In genomic region chr3:116599705-116600104, GRCm38 (mm10) we compare ENCODE assay signal across 24 mouse cellular contexts. TPM values are rescaled to one million over a fixed set of nuclear protein-coding genes. Genes with fewer than 3 reads are reported as not detected.
DNase-seq lines count a peak whose midpoint lies in the region; ATAC-seq and TF ChIP-seq lines count a peak whose summit lies in the region.
"Had no signal": no experiment of that assay in that cellular context is flagged by ENCODE, and none has a peak within 500 bp of the region (broad histone marks: within the 10 kb centered on the region; RNA-seq: fewer than 3 reads in every experiment).

No protein-coding gene starts in this region.

- H3K4me3 ChIP-seq in liver, adult 2 months (ENCODE audit: insufficient read depth, low read depth, low read length): no peak overlapping the region
- H3K4me3 ChIP-seq in liver, postnatal 0 days (ENCODE audit: low read depth, low read length): no peak overlapping the region
- H3K4me3 ChIP-seq in intestine, postnatal 0 days (ENCODE audit: low read depth, low read length): no peak overlapping the region
- no peak overlapping the region for H3K4me3 ChIP-seq in stomach, postnatal 0 days (ENCODE audit: low read depth, low read length)
- no peak overlapping the region for H3K4me3 ChIP-seq in kidney, adult 2 months (ENCODE audit: insufficient read depth, low read depth, low read length)
- no peak overlapping the region for H3K4me3 ChIP-seq in hindbrain, embryonic 16.5 days (ENCODE audit: low read length)
- H3K4me3 ChIP-seq: embryonic facial prominence, embryonic 10.5 days; embryonic facial prominence, embryonic 12.5 days; forebrain, embryonic 13.5 days; forebrain, embryonic 15.5 days had no signal

- TF ChIP-seq EP300 in liver, postnatal 0 days (IDR thresholded peaks at IDR 0.05; ENCODE audit: low read depth): no peak
- no peak for TF ChIP-seq EP300 in stomach, postnatal 0 days (optimal IDR thresholded peaks at IDR 0.05)

- H3K36me3 ChIP-seq in liver, adult 2 months (ENCODE audit: control insufficient read depth, insufficient read depth, low read length): no peaks in the 10 kb centered on the region
- peaks cover 6% of the 10 kb centered on the region for H3K36me3 ChIP-seq in liver, postnatal 0 days (replicated peaks; ENCODE audit: insufficient read depth, low read length)
- no peaks in the 10 kb centered on the region for H3K36me3 ChIP-seq in intestine, postnatal 0 days (ENCODE audit: control insufficient read depth, insufficient read depth)
- no peaks in the 10 kb centered on the region for H3K36me3 ChIP-seq in stomach, postnatal 0 days (ENCODE audit: control insufficient read depth, insufficient read depth, low read length)
- H3K36me3 ChIP-seq in kidney, adult 2 months (ENCODE audit: control insufficient read depth, insufficient read depth, low read length): no peaks in the 10 kb centered on the region
- H3K36me3 ChIP-seq in hindbrain, embryonic 16.5 days (ENCODE audit: control insufficient read depth, insufficient read depth, low read length): no peaks in the 10 kb centered on the region
- H3K36me3 ChIP-seq: embryonic facial prominence, embryonic 12.5 days had no signal

- H3K79me2 ChIP-seq in liver, adult 2 months (ENCODE audit: control insufficient read depth, insufficient read depth, low read length): no peaks in the 10 kb centered on the region

- no peak for TF ChIP-seq CTCF in liver, adult 2 months (IDR thresholded peaks at IDR 0.05; ENCODE audit: low read depth, low read length)
- TF ChIP-seq CTCF in liver, postnatal 0 days (IDR thresholded peaks at IDR 0.05; ENCODE audit: low read depth): no peak
- TF ChIP-seq CTCF in intestine, postnatal 0 days (IDR thresholded peaks at IDR 0.05; ENCODE audit: low read depth): no peak
- TF ChIP-seq CTCF in stomach, postnatal 0 days (IDR thresholded peaks at IDR 0.05; ENCODE audit: low read depth): no peak
- no peak for TF ChIP-seq CTCF in kidney, adult 2 months (conservative IDR thresholded peaks at IDR 0.05; ENCODE audit: insufficient read depth, insufficient read length, low read depth, low read length)

- H3K4me2 ChIP-seq in liver, postnatal 0 days (ENCODE audit: low read depth, low read length): no peak overlapping the region
- H3K4me2 ChIP-seq in intestine, postnatal 0 days (replicated peaks; ENCODE audit: low read depth): no peak overlapping the region
- H3K4me2 ChIP-seq in stomach, postnatal 0 days (replicated peaks; ENCODE audit: low read depth): no peak overlapping the region
- H3K4me2 ChIP-seq in hindbrain, embryonic 16.5 days (ENCODE audit: low read length): no peak overlapping the region
- H3K4me2 ChIP-seq: embryonic facial prominence, embryonic 12.5 days; forebrain, embryonic 13.5 days; forebrain, embryonic 15.5 days had no signal

- no peak overlapping the region for H3K9ac ChIP-seq in liver, adult 2 months (ENCODE audit: low read depth, low read length)
- no peak overlapping the region for H3K9ac ChIP-seq in liver, postnatal 0 days (replicated peaks)
- no peak overlapping the region for H3K9ac ChIP-seq in intestine, postnatal 0 days (ENCODE audit: low read depth, low read length)
- H3K9ac ChIP-seq in stomach, postnatal 0 days (ENCODE audit: low read length): no peak overlapping the region
- H3K9ac ChIP-seq in hindbrain, embryonic 16.5 days (ENCODE audit: low read depth, low read length): no peak overlapping the region
- H3K9ac ChIP-seq: embryonic facial prominence, embryonic 12.5 days; forebrain, embryonic 13.5 days; forebrain, embryonic 15.5 days had no signal

- DNase-seq in liver, adult 2 months (ENCODE audit: extremely low read depth, low read depth, low spot score): peak; percentile 89
- DNase-seq in liver, postnatal 0 days: no peak
- no peak for DNase-seq in stomach, postnatal 0 days (ENCODE audit: low spot score)
- no peak for DNase-seq in kidney, adult 2 months
- DNase-seq: adrenal gland, adult 8-10 months; adrenal gland, postnatal 14 days; adrenal gland, postnatal 36 days; B cell, adult 2 months; cerebellum, adult 11-12 months; cerebellum, adult 2 months; cerebellum, adult 9-10 months; cerebellum, postnatal 10 days; cerebellum, postnatal 25 days had no signal

- no peak for TF ChIP-seq POLR2A in liver, adult 2 months (IDR thresholded peaks at IDR 0.05; ENCODE audit: extremely low read depth, insufficient read depth, low read length)
- no peak for TF ChIP-seq POLR2A in kidney, adult 2 months (IDR thresholded peaks at IDR 0.05; ENCODE audit: low read depth, low read length)

- peaks cover 3% of the 10 kb centered on the region; the same call in 1 of the 2 replicates for H3K4me1 ChIP-seq in liver, adult 2 months (ENCODE audit: control insufficient read depth, insufficient read depth, low read length)
- H3K4me1 ChIP-seq in liver, postnatal 0 days (ENCODE audit: insufficient read depth): peaks cover 8% of the 10 kb centered on the region; the same call in 1 of the 2 replicates
- H3K4me1 ChIP-seq in intestine, postnatal 0 days (replicated peaks; ENCODE audit: control insufficient read depth, insufficient read depth, low read length): no peaks in the 10 kb centered on the region
- H3K4me1 ChIP-seq in stomach, postnatal 0 days (replicated peaks; ENCODE audit: control insufficient read depth, insufficient read depth): no peaks in the 10 kb centered on the region
- no peaks in the 10 kb centered on the region for H3K4me1 ChIP-seq in kidney, adult 2 months (ENCODE audit: control insufficient read depth, insufficient read depth, low read length)
- H3K4me1 ChIP-seq in hindbrain, embryonic 16.5 days (ENCODE audit: control insufficient read depth, insufficient read depth, low read depth, low read length): peaks cover 3% of the 10 kb centered on the region

- 33% methylated on average over 2 of the region's 2 CpGs for WGBS in liver, adult 2 months
- WGBS in liver, postnatal 0 days (ENCODE audit: insufficient replicate concordance): 69% methylated on average over 2 of the region's 2 CpGs
- WGBS in intestine, postnatal 0 days: 43% methylated on average over 2 of the region's 2 CpGs
- 64% methylated on average over 2 of the region's 2 CpGs for WGBS in stomach, postnatal 0 days
- 83% methylated on average over 2 of the region's 2 CpGs for WGBS in kidney, adult 2 months
- WGBS in hindbrain, embryonic 16.5 days: 96% methylated on average over 2 of the region's 2 CpGs

- no peaks in the 10 kb centered on the region for H3K27me3 ChIP-seq in liver, adult 2 months (ENCODE audit: control insufficient read depth, insufficient read depth, low read length)
- H3K27me3 ChIP-seq in liver, postnatal 0 days (ENCODE audit: insufficient read depth, low read length): no peaks in the 10 kb centered on the region
- H3K27me3 ChIP-seq in intestine, postnatal 0 days (replicated peaks; ENCODE audit: control insufficient read depth, insufficient read depth, low read length): no peaks in the 10 kb centered on the region
- H3K27me3 ChIP-seq in stomach, postnatal 0 days (ENCODE audit: control insufficient read depth, insufficient read depth, low read length): no peaks in the 10 kb centered on the region
- H3K27me3 ChIP-seq in kidney, adult 2 months (replicated peaks; ENCODE audit: control insufficient read depth, insufficient read depth, low read length): no peaks in the 10 kb centered on the region
- H3K27me3 ChIP-seq in hindbrain, embryonic 16.5 days (replicated peaks; ENCODE audit: control insufficient read depth, insufficient read depth, low read length): no peaks in the 10 kb centered on the region
- H3K27me3 ChIP-seq: CH12.LX; embryonic facial prominence, embryonic 12.5 days; forebrain, embryonic 13.5 days; forebrain, embryonic 15.5 days; Patski had no signal

- H3K9me3 ChIP-seq in liver, postnatal 0 days (ENCODE audit: low read length): no peaks in the 10 kb centered on the region
- H3K9me3 ChIP-seq in intestine, postnatal 0 days (ENCODE audit: control insufficient read depth): no peaks in the 10 kb centered on the region
- no peaks in the 10 kb centered on the region for H3K9me3 ChIP-seq in stomach, postnatal 0 days (ENCODE audit: control insufficient read depth, low read length)
- H3K9me3 ChIP-seq in hindbrain, embryonic 16.5 days (ENCODE audit: control insufficient read depth, low read length): no peaks in the 10 kb centered on the region
- H3K9me3 ChIP-seq: embryonic facial prominence, embryonic 10.5 days; embryonic facial prominence, embryonic 12.5 days; forebrain, embryonic 13.5 days; forebrain, embryonic 15.5 days; G1E had no signal

- no peak for ATAC-seq in liver, postnatal 0 days
- ATAC-seq in intestine, postnatal 0 days: peak; percentile 62
- ATAC-seq in stomach, postnatal 0 days (ENCODE audit: low FRiP score, low TSS enrichment): peak; percentile 73
- ATAC-seq in hindbrain, embryonic 16.5 days: no peak
- ATAC-seq: activated CD4-positive, CD25-positive, alpha-beta regulatory T cell, adult 4 months; CD4-positive, CD25-positive, alpha-beta regulatory T cell, adult 4 months; forebrain, embryonic 13.5 days; forebrain, embryonic 15.5 days; Patski had no signal

- H3K27ac ChIP-seq in liver, adult 2 months (replicated peaks; ENCODE audit: insufficient read depth, low read depth, low read length): no peak overlapping the region
- no peak overlapping the region for H3K27ac ChIP-seq in liver, postnatal 0 days (ENCODE audit: low read depth)
- no peak overlapping the region for H3K27ac ChIP-seq in intestine, postnatal 0 days (ENCODE audit: low read depth, low read length)
- H3K27ac ChIP-seq in stomach, postnatal 0 days (replicated peaks): no peak overlapping the region
- H3K27ac ChIP-seq in kidney, adult 2 months (ENCODE audit: insufficient read depth, low read depth, low read length): no peak overlapping the region
- no peak overlapping the region for H3K27ac ChIP-seq in hindbrain, embryonic 16.5 days (ENCODE audit: low read depth, low read length)
- H3K27ac ChIP-seq: embryonic facial prominence, embryonic 10.5 days; embryonic facial prominence, embryonic 12.5 days; forebrain, embryonic 13.5 days; forebrain, embryonic 15.5 days had no signal

RNA-seq across cellular contexts. Expression of gene Sass6, which starts 4.9 kb away (rescaled TPM):
- total RNA-seq in liver, adult 2 months (2014; rRNA removed): 1.3 and 1.9 TPM in 2 replicates
- 0.28 and 0.34 TPM in 2 replicates for polyA plus RNA-seq in liver, adult 2 months (2012; rRNA removed)
- 6.5 and 7.4 TPM in 2 replicates for polyA plus RNA-seq in liver, postnatal 0 days (2015; fragmentation: Nextera tagmentation; extraction: Ambion mirVana)
- 4.1 TPM in 2 replicates for polyA plus RNA-seq in intestine, postnatal 0 days (2015; fragmentation: Nextera tagmentation; extraction: Ambion mirVana)
- polyA plus RNA-seq in stomach, postnatal 0 days (2015; fragmentation: Nextera tagmentation; extraction: Ambion mirVana): 5.0 TPM in 2 replicates
- polyA plus RNA-seq in kidney, adult 2 months (2012; rRNA removed): 0.42 and 0.78 TPM in 2 replicates
- 11.5 and 12.3 TPM in 2 replicates for polyA plus RNA-seq in hindbrain, embryonic 16.5 days (2015; fragmentation: Nextera tagmentation; extraction: Ambion mirVana)

RNA-seq across cellular contexts. Expression of gene Trmt13, which starts 14.7 kb away (rescaled TPM):
- 6.4 and 7.0 TPM in 2 replicates for total RNA-seq in liver, adult 2 months (2014; rRNA removed)
- 1.5 and 3.0 TPM in 2 replicates for polyA plus RNA-seq in liver, adult 2 months (2012; rRNA removed)
- 7.4 and 7.6 TPM in 2 replicates for polyA plus RNA-seq in liver, postnatal 0 days (2015; fragmentation: Nextera tagmentation; extraction: Ambion mirVana)
- polyA plus RNA-seq in intestine, postnatal 0 days (2015; fragmentation: Nextera tagmentation; extraction: Ambion mirVana): 8.2 and 11.0 TPM in 2 replicates
- 12.6 and 13.0 TPM in 2 replicates for polyA plus RNA-seq in stomach, postnatal 0 days (2015; fragmentation: Nextera tagmentation; extraction: Ambion mirVana)
- polyA plus RNA-seq in kidney, adult 2 months (2012; rRNA removed): 2.8 TPM in 2 replicates
- 22.5 and 25.2 TPM in 2 replicates for polyA plus RNA-seq in hindbrain, embryonic 16.5 days (2015; fragmentation: Nextera tagmentation; extraction: Ambion mirVana)

RNA-seq across cellular contexts. Expression of gene Lrrc39, which starts 36.9 kb away (rescaled TPM):
- total RNA-seq in liver, adult 2 months (2014; rRNA removed): 0.37 and 0.60 TPM in 2 replicates
- polyA plus RNA-seq in liver, adult 2 months (2012; rRNA removed): 0.12 and 0.15 TPM in 2 replicates
- 1.6 and 1.9 TPM in 2 replicates for polyA plus RNA-seq in liver, postnatal 0 days (2015; fragmentation: Nextera tagmentation; extraction: Ambion mirVana)
- 5.2 and 5.4 TPM in 2 replicates for polyA plus RNA-seq in intestine, postnatal 0 days (2015; fragmentation: Nextera tagmentation; extraction: Ambion mirVana)
- 2.6 and 2.7 TPM in 2 replicates for polyA plus RNA-seq in stomach, postnatal 0 days (2015; fragmentation: Nextera tagmentation; extraction: Ambion mirVana)
- polyA plus RNA-seq in kidney, adult 2 months (2012; rRNA removed): 0.33 and 0.81 TPM in 2 replicates
- polyA plus RNA-seq in hindbrain, embryonic 16.5 days (2015; fragmentation: Nextera tagmentation; extraction: Ambion mirVana): 0.13 and 0.45 TPM in 2 replicates
- polyA plus RNA-seq: G1E had no signal

Comparison
In these comparisons a context has a peak if more than half of its experiments do, and no peak if none do; other contexts are left out.
1. ATAC-seq: peak in intestine, postnatal 0 days (single experiment) and stomach, postnatal 0 days (single experiment); none in liver, postnatal 0 days (single experiment) and hindbrain, embryonic 16.5 days (single experiment).